Mouse (Mus musculus) granulocyte monocyte progenitor cell, adult 5-6 weeks (primary cell): Measurements from ENCODE around the gene Cdkal1. TPM values are rescaled to one million over a fixed set of nuclear protein-coding genes. Genes with fewer than 3 reads are reported as not detected.

ENCODE experiments used
- ATAC-seq: replicated peaks from 2 replicates; pipeline ENCODE4 v1.8.0; 2016; ENCODE audit warnings: mild to moderate bottlenecking, moderate TSS enrichment, inconsistent platforms; ENCODE audit not compliant: poor library complexity, severe bottlenecking
- total RNA-seq, 2 experiments: library from RNA; stranded (forward) in 1 of 2; stranded (reverse) in 1 of 2; fragments of 200-712, 200-1000 nt in 1 of 2; fragments of >200 nt in 1 of 2; fragmentation: Nextera tagmentation in 1 of 2; gene quantifications; 2 replicates each; pipeline ENCODE4 v1.2.3; 2014 to 2017

Gene Cdkal1
- total RNA-seq, 2 experiments from 2014 or later, result 21.8 to 30.4 TPM

- ATAC-seq, result no peak
Measured at GRCm38 (mm10) chr13:29316271-29316670, 539.2 kb downstream of the Cdkal1 start.

- no peak for ATAC-seq
Measured at GRCm38 (mm10) chr13:29312026-29312425, 543.4 kb downstream of the Cdkal1 start.

DNA sequence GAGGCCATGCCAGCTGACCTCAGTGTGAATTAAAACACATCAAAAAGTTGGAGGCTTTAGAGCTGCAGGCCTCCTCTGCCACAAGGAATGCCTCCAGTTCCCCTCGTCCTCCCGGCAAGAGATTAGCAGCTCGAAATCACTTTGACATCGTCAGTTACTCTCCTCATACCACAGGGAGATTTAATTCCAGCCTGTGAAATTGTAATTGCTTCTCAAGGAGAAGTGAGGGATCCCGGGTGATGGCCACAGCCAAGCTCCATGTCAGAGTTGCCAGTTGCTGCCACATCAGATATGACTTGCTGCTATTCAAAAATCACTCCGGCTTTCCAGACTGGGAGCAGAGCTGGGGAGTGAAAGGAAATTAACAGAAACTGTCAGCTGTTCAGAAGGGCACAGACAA is 548.1 kb downstream of the Cdkal1 start:
- ATAC-seq, result no peak

DNA sequence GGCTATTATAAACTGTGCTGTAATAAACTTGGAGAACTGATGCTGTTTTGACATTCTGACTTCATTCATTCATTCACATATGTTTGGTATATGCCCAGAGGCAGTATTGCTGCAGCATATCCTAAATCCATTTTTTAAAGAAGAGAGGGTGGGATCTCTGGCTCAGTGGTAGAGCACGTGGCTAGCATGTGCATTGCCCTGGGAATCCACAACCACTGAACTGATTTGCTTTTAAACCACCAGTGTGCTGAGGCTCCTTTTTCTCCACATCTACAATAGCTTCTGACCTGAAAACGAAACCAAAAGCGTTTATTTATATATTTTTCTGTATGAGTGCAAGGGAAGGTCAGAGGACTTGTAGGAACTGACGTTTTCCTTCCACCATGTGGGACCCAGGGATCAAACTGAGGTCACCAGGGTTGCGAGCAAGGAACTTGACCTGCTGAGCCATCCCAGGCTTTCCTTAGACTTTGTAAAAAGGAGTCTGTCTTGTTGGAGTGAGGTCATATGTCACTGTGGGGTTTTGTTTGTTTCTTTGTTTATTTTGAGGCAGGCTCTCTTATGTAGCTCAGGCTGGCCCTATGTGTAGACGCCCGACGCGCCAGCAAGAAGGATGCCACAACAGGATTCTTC is 562.8 kb downstream of the Cdkal1 start:
- no peak for ATAC-seq

DNA sequence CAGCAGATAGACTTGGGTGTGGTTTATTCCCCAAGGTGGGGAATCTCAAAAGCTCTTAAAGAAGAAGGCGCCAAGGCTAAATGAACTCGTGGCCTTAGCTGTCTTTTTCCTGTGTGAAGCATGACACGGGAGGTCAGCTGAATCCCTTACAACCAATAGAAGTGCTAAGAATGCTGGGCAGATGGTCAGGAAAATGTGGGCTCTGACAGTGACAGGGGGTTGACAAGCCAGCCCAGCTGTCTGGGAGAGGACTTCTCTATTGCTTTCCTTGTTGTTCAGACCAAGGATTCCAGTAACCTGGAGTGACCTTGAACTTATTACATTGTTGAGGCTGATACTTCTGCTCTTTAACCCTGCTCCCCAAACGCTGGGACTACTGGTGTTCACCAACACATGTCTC is 564.9 kb downstream of the Cdkal1 start:
- no peak for ATAC-seq

GRCm38 (mm10) chr13:29285058-29285457 is 570.4 kb downstream of the Cdkal1 start:
- no peak for ATAC-seq

- ATAC-seq, result no peak
Measured at GRCm38 (mm10) chr13:29281556-29281955, 573.9 kb downstream of the Cdkal1 start.

GRCm38 (mm10) chr13:29278156-29278555 is 577.3 kb downstream of the Cdkal1 start:
- ATAC-seq, result no peak

- ATAC-seq, result no peak
Measured at GRCm38 (mm10) chr13:29274296-29274695, 581.2 kb downstream of the Cdkal1 start.

DNA sequence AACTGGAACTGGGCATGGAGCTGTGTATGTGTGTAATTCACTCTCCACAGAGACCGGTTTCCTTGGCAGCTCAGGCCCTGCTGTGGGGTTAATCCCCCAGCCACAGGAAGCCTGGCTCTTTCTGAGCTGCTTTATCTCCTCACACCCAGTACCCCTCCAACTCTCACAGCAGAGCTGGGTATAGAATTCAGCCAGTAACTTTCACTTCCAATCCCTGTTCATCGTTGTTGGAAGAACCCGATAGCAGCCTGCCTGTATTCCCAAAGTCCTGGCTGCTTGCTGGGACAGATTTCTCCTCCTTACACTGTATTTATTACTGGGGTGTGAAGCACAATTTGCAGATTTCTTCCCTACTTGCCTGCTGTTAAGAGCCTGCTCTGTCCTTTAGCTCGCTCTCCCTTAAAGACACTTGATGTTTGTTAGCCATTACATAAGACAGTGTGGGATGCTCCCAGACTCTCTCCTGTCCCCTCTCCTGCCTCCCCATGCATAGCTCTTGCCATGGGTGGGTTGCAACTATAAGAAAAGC is 581.7 kb downstream of the Cdkal1 start:
- no peak for ATAC-seq

DNA sequence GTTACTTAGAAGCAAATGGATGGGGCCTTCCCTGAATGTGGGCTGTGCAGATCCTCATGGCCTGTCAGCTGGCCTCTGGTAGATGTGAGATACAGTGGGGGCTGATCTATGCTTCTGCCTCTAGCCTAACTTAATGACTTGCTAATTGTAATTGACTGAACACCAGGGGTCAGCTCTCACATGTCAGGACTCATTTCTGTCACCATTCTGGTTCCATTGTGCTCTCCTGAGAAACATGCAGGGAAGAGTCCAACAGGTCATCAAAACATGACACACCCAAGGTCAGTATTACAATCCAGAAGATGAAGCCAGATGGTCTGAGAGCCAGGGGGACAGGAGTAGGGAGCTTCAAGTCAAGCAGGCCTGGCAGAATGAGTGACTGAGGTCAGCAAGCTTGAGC is 584.0 kb downstream of the Cdkal1 start:
- ATAC-seq, result no peak

DNA sequence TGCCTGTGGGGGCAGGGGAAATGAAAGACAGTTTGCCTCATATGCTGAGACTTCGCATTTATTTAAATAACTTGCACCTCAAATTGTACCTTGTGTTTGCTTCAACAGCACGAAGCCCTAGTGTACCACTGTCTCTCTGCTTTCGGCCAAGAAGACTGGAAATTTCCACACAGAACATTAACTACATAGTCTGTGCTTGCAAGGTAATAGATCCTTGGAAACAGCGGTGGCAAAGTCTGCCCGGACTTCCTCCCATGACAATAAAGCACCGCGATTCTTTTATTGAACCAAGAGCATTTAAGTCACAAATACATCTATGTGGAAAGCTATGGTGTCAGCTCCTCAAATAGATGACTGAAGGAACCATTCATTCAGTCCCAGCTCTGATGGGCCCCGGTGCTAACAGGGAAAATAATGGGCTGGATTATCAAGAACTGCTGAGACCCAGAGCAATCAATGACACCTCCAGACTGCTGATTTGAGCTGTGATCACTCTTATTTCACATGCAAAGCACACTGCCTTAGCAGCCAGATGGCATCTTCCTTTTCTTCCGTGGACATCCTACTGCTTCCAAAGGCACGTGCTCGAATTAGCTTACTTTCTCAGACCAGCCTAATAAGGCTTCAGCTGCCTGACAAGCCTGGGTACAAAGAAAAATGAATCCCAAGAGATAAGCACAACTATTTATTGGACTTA is 591.3 kb downstream of the Cdkal1 start:
- no peak for ATAC-seq

GRCm38 (mm10) chr13:29262164-29262563 is 593.3 kb downstream of the Cdkal1 start:
- no peak for ATAC-seq

GRCm38 (mm10) chr13:29248535-29248934 is 606.9 kb downstream of the Cdkal1 start:
- ATAC-seq, result no peak

GRCm38 (mm10) chr13:29247800-29248199 is 607.7 kb downstream of the Cdkal1 start:
- no peak for ATAC-seq

DNA sequence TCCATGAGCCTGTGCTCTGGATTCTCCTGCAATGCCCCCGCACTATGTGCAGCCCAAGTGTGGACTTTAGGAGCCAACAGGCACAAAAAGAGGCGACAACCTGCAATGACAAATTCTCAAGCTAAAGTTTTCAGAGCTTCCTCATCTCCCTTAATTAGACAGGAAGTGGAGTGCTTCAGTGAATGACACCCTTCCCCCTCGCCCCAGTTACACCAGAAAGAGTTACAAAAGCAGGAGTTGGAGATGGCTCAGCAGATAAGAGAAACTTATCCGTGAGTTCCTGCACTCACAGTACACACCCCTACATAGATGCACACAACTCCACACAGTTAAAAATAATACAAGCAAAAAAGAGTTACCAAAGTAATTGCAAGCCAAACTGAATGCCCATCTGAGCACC is 620.4 kb downstream of the Cdkal1 start:
- peak; percentile 89 for ATAC-seq

DNA sequence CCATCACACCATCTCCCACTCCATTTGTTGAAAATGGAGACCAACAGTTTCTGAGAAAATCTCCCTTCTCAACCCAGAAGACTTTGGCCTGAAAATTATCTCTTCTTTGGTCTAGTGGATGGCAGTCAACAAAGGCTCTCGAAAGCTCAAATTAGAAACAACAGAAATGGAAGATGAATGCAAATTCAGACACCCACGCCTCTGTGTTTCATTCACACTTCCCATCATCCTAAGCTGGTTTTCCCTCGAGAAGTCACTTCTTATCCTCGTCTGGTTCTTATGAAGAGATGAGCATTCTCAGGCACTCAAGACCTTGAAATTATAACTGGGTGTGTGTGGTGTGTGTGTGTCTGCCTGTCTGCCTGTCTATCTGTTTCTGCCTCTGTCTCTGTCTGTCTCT is 621.0 kb downstream of the Cdkal1 start:
- no peak for ATAC-seq

GRCm38 (mm10) chr13:29233970-29234369 is 621.5 kb downstream of the Cdkal1 start:
- ATAC-seq, result no peak

DNA sequence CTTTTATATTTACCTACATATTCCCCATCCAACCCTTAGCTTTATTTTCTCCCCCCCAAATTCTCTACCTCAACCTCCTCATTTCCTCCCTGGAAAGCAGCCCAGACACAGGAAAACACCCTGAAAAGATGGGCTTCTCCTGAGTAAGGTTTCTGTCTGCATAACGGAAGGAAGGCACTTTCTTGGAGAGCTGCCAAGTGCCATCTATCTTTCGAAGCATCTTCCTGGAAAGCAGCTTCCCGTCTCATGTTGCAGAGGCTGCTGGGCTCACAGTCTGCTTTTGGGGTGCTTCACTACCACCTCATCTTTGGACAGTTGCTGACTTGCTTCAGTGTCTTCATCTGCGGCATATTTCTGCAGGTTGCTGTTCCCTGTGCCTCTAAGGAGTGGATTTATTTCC is 622.8 kb downstream of the Cdkal1 start:
- ATAC-seq, result peak; percentile 52; the same call in 1 of the 2 replicates

GRCm38 (mm10) chr13:29224815-29225214 is 630.7 kb downstream of the Cdkal1 start:
- no peak for ATAC-seq

- ATAC-seq, result no peak
Measured at GRCm38 (mm10) chr13:29222261-29222838, 633.1 kb downstream of the Cdkal1 start.

- ATAC-seq, result no peak
Measured at GRCm38 (mm10) chr13:29221646-29222045, 633.8 kb downstream of the Cdkal1 start.
